Mouse (Mus musculus): ENCODE measurements around the gene Cdh4.

Cdh4 gene

DNA sequence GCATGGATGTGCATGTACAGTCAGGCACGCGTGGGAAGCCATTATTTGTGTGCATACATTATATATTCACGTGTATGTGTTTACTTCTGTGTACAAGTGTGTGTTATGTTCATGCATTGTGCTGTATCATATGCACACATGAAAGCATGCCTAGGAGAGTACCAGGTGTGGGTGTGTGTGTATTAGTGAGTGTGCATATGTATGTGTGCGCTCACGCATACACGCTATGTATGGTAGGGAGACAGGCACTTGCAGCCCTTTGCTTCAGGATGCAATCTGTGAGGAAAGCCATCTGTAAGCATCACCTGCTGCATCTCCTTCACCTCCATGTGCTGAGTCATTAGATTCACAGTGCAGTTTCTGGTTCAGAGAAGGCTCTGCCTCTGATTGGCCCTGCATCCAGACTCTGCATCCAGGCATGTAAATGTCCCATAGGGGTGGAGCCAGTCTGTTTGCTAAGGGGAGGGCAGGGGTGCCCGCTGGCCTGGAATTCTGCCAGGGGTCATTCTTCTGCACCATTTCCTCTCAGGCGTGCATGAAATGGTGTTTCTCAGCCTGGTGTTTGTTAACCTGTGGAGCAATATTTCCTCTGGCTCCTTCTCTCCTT lies 25.7 kb downstream of the Cdh4 start:
- no peak for DNase-seq (ENCODE audit: low spot score in 2 of 2)

DNA sequence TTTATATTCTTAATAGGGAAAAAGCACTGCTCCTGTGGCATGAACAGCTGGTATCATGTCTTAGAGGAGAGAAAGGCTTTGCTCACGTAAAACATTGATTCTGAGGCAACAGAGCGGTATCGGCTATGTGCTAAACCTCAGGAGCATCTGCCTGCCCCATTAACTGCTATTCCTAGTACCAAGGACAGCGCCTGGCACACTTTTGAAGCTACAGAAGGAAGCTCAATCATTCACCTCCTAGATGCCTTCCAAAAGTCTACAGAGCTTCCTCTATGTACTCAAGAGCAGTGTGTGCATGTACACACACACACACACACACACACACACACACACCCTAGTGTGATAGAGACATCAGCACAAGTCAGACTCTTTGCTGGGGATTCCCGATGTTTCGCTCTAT lies 34.4 kb downstream of the Cdh4 start:
- no peak for DNase-seq (ENCODE audit: low spot score in 2 of 2)

DNA sequence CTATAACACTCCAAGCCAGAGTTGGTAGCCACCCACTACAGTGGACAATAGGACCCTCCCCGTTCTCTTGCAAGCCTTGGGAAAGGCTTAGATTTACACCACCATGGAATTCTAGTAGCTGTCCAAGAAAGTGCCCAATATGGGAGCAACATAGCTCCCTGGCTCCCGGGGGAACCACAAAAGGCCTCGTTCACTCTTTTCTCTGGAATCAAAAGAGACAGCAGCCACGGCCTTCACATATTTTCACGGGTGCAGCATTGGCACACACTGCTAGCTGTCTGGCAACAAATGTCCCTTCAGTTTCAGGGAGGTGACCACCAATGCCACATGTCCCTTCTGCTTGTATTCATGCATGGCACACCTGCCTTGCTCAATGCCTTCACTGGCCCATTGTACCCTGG lies 38.6 kb downstream of the Cdh4 start:
- DNase-seq (ENCODE audit: low spot score in 2 of 2), result no peak

DNA sequence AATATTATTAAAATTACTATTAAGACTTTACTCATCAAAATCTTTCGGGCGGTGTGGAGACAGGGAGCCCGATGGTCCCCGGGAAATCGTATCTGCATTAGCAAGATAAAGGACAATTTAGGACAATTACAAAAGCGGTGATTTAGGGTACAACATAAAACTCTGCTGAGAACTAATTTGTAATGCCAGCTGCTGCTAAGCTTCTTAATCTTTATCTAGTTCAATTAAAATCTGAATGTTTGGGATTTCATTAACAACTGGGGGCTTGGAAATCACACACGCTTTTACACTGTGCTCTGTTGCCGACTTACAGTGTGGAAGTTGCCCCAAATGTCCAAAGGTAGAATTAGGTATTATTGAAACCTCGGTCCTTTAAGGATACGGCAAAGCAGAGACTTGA lies 39.1 kb downstream of the Cdh4 start:
- DNase-seq (ENCODE audit: low spot score in 2 of 2), result no peak

DNA sequence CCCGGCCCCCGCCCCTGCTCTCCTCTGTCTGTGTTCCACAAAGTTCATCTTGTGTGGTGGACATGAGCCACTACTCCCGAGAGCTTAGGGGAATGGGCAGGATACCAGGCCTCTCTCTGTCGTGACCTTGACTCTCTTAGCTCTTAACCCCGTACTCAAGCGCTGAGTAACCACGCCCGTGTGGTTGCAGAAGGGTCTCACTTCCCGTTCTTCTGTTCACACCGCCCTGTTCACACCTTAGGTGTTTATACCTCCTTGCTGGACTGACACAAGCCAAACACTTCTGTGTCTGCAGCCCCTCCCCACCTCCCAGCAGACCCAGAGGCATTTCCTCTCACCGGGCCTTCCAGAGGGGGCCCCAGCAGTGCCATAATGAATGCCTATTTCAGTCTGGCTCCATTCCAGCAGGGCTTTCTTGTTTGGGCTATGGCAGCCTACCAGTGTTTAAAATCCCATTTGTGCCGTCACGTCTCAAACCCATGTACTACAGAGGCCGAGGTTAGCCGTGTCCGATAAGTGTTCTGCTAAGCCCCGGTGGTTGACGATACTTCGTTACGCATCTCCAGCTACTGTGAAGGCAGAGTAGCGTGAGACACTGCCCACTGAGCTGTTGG lies 46.4 kb downstream of the Cdh4 start:
- no peak for DNase-seq (ENCODE audit: low spot score in 2 of 2)

DNA sequence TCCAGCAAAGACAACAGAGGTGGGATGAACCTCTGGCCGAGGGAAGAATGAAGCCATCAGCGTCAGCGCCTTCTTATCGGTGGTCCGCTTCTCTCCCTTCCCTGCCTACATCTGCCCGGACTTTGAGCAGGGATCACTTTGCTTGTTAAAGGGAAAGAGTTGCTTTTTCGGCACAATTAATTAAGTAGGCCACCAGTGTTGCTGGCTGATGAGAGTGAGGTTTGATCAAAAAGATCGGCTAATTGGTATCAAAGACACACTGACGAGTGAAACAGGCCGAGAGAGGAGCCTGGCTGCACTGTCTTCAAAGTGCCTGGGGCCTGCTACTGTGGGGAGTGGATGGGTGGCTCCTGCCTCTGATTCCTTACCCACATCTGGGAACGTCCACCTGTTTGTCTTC lies 49.7 kb downstream of the Cdh4 start:
- no peak for DNase-seq (ENCODE audit: low spot score in 2 of 2)

DNA sequence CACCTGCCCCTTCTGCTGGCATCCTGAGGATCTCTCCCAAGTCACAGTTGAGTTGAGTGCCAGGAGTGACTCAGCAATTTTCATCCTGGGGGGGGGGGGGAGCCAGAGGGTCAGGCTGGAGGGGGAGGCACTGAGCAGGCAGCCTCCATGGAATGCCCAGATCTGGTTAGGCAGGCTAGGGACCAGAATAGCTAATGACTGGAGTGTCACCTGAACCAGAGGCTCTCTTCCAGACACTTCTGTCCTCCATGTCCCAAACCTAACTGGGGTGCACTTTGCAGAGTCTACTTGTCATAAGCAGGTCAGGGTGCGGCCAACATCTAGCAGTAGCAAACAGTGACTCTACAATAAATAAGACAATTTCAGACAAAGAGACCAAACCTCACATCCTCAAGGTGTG lies 52.0 kb downstream of the Cdh4 start:
- no peak for DNase-seq (ENCODE audit: low spot score in 2 of 2)

DNA sequence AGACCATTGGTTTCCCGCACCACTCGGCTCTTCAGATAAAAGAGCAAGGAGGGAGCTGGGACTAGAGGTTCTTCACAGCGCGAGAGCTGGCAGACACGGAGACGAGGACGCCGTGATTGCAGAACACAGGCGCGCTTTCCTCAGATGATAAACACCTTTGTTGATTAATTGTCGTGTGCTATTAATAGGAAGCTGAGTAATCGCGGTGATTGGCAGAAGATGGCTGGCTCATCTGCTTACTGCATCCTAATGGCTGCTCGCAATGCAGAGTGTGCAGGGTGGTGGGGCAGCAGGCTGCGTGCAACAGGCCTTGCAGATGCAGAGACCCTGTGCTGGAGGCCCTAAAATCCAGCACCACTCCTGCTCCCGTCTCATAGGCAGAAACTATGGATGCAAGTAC lies 68.2 kb downstream of the Cdh4 start:
- DNase-seq (ENCODE audit: low spot score in 2 of 2), result no peak

DNA sequence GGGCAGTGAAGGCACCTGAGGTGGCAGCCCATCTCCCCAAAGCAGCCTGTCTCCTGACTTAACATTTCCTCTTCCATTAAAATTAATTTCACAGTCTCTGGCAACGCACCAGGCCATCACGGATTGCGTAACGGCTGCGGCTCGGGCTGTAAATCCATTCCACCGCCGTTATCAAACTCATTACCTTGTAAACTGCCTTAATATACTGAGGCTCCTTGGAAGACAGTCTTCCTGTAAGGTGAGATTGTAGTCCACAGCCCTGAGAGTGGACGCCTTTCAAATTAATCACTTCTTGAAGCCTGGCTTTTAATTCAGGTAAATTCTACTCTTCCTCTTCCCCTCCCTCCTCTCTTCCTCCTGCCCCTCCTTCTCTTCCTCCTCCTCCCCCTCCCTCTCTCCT lies 74.3 kb downstream of the Cdh4 start:
- DNase-seq (ENCODE audit: low spot score in 2 of 2), result no peak

DNA sequence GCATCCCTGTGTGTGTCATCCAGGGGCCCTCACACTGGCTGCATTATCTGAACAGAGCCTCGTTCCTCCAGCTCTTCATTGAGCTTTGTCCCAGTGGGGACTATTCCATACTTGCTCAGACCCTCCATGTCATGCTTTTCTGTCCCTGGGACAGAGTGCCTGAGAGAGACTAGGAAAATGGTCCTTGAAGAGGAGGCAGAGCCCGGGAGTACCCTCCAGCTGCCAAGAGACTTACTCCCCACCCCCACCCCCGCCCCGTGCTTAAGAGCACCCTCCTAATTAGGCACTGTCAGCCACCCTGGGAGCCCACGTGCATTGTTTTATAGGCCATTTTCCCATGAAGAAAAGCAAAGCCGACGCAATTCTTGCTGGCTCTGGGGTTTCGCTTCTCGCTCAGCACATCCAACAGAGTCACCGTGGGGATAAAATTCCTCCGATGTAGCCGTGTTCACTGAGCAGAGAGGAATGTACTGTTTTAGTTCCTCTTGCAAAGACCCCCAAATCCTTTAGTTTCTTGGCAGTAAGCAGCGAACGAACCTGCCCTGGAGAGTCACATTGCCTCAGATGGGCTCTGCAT lies 76.3 kb downstream of the Cdh4 start:
- no peak for DNase-seq (ENCODE audit: low spot score in 2 of 2)

DNA sequence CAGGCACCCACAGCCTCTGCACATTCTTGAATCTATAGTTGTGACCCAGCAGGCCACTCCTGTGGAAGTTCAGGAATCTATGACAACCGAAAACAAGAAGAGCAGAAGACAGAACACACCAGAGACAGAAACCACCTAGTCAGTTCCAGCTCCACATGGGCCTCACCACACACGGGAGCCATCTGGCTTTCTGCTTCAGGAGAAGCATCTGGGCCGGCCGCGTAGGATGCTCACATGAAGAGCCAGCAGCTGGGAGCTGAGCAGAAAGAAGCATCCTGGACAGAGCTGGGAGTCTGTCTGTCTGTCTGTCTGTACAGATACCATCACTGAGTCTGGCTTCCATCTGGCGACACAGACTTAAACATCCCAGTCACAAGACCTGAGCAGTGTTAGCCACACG lies 76.9 kb downstream of the Cdh4 start:
- DNase-seq (ENCODE audit: low spot score in 2 of 2), result no peak

DNA sequence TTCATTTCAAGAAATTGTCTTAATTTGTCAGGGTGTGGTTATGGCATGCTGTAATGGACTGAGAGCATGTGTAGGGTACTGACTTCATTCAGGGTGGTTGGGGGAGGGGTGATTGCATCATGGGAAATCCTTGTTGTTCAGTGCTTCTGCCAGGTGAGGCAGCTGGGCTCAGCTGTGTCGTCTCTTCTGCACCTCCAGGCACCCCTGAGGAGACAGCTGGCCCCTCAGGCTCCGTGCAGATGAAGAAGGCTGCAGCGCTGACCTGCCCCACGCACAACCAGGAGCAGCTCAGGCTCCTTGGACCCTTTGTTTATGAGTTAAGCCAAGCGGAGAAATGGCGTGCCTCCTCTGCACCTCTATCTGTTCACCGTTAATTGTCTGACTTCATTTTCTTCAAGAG lies 77.7 kb downstream of the Cdh4 start:
- DNase-seq (ENCODE audit: low spot score in 2 of 2), result no peak

DNA sequence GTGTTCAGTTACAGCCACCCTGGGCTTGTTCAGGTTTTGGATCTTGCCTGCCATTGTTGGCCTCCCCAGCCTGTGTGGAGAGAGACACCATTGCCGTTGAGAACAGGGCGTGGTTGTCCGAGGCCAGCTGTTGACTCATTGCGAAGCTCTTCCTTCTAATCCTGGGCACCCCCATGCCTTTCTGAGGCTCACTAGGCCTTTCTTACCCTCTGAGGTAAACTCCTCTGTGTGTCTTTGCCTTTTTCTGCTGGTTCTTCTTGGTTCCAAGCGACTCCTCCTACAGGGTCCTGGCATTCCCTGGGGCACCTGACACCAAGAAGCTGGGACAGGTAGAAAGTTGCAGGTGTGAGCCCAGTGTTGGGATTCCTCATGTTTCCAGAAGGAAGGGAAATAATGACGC lies 78.7 kb downstream of the Cdh4 start:
- no peak for DNase-seq (ENCODE audit: low spot score in 2 of 2)

DNA sequence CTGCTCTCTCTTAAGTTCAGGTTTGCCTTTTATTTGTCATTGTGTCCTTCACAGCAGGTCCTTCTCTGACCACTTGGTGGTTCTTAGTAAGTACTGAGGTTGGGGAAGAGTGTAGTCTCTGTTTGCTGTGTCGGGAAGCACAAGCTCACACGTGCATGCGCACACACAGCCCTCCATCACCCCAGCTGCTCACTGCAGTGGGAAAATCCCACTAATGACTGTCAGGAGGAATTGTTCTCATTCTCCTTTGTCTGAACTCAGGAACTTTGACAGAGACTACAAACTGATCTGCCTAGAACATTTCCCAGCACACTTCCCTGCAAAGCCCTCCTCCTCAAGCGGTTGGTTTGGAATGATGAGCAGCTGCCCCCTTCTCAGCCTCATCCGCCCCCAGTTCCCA lies 79.2 kb downstream of the Cdh4 start:
- no peak for DNase-seq (ENCODE audit: low spot score in 2 of 2)

DNA sequence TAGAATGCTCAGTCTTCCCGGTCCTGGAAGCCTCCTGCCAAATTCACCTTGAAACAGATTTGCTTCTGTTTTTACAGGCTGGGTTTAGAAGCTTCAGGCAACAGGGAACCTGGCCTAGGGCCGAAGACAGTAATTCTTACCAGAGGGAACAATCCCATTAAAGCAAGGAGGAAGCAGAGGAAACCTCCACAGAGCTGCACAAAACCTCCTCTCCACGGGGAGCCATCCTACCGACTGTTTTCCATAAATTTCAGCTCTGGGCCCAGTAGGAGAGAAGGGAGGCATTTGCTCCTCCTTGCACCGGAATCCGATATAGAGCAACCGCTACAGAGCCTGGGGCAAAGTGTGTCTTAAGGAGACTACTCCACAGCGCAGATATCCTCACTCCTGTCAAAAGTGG lies 79.9 kb downstream of the Cdh4 start:
- DNase-seq (ENCODE audit: low spot score in 2 of 2), result no peak

DNA sequence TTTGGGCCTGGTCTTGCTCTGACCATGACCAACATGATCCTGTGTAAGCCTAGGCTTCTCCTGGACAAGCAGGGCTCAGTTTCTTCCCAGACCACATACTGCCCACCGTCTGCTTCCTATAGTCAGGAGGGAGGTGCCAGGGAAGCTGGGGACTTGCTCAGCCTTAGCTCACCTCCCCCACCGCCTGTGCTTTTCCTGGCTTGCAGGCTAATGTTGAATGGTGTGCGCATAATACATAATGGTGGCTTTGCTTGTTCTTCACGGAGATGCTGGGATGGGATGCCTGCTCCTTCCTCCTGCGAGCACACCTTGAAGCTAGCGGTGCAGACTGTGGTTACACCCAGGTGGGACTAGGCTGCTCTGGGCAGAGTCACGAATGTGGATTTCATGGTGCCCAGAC lies 84.7 kb downstream of the Cdh4 start:
- no peak for DNase-seq (ENCODE audit: low spot score in 2 of 2)

DNA sequence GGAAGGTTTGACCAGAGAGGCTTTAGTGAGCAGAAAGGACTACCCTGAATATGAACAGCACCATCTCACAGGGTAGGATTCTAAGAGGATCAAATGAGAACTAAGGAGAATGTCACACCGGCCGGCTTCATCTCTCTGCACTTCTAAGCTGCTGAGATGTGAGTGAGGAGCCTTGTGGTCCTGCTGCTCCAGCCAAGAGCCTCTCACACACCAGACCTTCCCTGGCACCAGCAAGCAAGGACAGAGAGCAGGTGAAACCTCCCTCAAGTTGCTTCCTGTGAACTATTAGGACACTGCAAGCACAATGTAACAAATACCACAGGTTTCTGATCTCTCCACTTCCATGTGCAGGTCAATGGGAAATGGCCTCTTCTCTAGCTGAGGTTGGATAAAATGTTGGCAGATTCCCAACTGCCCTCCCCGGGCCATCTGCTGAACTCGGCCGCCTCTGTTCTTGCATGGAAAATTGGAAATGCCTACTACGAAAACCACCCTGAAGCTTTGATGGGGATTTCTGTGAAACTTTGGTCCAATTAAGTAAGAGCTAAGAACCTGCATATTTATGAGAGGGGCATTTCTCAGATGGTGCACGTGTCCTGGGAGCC lies 88.3 kb downstream of the Cdh4 start:
- DNase-seq (ENCODE audit: low spot score in 2 of 2), result no peak

DNA sequence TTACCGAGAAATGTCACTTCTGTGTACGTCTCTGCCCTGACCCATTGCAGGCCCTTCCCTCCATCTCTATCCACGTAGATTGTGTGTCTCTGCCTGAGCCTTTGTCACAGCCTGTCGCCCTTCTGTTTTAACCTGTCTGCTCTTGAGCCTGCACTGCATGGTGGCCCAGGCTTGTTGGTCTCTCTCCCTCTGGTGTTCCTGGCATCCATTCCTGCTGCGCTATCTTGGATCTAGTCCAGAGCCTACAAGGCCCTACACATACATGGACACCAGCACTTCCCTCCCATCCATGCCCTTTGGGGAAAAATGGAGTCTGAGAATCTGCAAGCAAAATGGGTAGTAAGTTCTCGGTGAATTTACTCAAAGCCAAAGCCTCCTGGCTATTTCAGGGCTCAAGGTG lies 91.0 kb downstream of the Cdh4 start:
- no peak for DNase-seq (ENCODE audit: low spot score in 2 of 2)

DNA sequence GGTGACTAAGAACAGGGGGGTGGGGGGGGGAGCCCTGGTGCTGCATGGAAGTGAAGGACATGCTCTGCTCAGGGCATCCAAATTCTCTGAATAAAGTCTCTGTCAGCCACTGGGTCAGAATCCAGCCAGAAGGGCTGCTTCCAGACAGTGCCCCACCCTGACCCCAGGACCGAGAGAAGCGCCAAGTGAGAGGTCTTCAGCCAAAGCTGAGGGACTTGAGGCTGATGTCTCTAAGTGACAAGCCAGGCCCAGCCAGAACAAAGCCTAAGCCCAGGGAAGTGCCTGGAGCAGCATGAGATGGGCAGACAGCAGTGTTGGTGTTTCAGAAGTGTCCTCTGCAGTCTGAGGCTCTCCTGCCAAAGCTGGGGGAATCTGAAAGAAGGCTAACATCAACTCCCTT lies 91.7 kb downstream of the Cdh4 start:
- DNase-seq (ENCODE audit: low spot score in 2 of 2), result no peak

DNA sequence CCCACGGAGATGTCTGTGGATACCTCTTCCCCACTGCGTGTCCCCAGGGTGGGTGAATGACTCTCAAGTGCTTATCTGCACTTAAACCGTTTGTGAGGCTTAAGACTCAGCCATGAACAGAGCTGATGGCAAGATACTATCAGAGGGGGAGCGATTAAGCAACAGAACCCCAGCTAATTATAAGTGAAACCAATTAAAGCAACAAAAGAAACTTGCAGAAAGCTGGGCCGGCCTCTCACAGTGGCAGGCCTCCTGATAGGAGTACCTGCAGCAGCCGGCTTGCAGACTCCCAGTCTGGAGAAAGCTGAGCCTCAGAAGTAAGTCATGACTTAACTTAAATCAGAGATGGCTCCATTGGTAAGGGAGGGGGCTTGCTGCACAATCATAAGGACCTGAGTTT lies 93.0 kb downstream of the Cdh4 start:
- no peak for DNase-seq (ENCODE audit: low spot score in 2 of 2)

DNA sequence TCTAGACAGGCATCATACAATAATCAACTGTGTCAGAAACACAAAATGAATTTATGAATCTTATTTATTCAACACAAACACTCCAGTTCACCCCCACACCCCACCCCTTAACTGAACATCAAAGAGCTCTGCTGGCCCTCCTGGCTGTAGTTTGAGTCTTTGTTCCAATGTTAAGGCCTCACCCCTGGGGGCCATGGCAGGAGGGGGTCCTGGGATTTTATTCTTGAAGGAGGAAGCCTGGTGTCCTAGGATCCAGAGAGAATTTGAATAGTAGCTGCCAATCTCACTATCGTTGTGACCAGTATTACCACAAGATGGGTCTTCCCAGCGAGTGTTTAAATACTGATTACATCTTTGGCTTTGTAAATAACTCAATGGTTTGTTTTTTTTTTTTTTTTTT lies 94.5 kb downstream of the Cdh4 start:
- DNase-seq (ENCODE audit: low spot score in 2 of 2), result no peak

DNA sequence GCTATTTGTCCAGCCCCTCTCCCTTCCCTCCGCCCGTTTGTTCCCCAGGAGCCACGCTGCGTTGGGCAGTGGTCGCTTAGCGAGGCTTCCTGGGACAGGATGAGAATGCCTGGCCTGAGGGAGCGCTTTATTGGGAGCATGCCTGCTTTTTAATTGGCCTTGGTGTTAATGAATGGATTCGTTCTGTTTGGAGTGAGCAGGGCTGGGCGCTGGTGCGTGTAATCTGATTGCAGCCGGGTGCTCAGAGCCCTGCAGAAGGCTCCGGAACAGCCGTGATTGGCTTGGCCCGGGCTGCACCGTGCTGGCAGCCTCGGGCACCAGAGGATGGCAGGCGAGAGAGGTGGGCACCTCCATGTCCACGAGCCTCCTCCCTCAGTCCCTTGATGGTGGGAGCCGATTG lies 95.2 kb downstream of the Cdh4 start:
- peak; percentile 49 to 53 for DNase-seq (ENCODE audit: low spot score in 2 of 2)

DNA sequence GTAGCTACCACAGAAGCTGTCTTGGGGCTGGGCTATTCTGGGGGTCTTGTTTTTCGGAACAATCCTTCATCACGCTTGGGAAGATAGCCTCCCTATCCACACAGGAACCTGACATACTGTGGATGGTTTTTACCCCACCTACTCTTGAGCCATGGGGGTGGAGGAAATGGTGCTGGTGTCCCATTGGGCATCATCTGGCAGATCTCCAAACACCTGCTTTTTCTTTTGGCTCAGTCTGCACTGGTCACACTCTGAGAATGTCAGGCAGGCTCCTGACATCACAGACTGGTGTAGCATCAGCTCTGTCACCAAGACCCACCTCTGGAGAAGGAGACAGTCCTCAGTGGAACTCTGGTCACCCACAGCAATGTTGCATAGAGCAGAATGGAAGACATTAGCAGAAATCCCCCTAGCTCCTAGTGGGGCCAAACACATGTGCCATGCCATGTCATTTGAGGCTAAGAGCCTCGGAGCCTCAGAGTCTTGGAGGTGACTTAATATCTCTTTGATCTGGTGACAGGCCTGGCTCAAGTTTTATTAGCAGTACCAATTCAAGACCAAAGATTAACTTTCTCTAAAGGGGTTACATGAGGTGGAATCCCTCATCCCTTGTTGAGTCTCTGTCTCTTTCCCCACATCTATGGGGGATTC lies 95.7 kb downstream of the Cdh4 start:
- no peak for DNase-seq (ENCODE audit: low spot score in 2 of 2)
